Mouse (Mus musculus): Measurements from ENCODE around the gene Olfr130.

Gene Olfr130

DNA sequence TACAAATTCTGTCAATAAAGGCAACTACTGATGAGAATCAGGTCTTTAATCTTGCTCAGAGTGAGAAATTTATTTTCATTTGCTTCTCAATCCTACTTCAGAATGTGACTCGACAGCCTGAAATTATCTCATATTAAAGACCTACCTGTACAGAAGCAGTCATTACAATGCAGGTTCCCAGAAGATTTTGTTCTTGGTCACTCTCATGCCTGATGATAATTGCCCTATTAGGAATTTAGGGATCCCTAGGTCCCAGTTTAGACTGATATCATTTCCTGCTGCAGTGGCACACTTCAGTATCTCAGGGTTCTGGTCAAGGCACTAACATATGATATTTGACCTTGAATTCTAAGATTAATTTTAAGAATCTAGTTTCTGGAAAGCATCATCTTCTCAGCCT is at the start of gene Olfr130:
Gene Olfr130, plus strand, starts transcription at position 301 of the 400 bp plus-strand sequence.
- DNase-seq (ENCODE audit: low spot score in 2 of 2), result no peak

DNA sequence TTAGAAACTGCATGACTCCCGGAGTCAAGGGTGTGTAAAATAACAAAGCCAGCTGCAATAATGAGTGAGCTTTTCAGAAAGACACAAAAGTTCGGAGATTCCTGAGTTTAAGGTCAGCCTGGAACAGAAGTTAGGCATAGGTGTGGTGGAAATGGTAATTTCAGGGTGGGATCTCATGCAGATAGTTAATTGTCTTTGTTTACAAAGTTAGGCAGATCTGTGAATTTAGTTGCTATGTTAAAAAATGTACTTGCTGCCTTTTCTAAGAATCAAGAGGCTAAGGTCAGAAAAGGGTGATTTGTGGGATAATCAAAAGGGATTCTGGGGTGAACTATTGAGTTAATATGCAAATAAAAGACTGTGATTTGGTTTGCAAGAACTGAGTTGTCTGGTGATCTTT is 47.4 kb upstream of the Olfr130 start:
- DNase-seq (ENCODE audit: low spot score in 2 of 2), result no peak

DNA sequence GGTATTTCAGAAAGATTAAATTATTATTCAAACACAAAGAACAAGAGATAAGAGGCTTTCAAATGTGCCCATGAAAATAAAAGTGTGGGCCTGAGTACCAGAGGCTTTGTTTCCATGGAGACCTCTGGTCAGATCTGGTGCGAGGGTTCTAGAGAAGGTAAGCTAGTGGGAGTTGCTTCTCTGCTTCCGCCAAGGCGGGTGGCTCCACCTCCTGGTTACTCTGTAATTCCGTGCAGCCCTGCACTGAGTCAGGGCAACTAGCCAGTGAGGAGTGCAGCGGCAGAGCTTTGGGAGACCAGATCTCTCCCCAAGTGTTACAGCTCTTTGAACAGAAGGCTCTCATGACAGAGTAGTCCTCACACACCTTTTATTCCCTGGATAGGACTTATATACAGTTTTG is 37.4 kb upstream of the Olfr130 start:
- no peak for DNase-seq (ENCODE audit: low spot score in 2 of 2)

GRCm38 (mm10) chr17:38059979-38060378 is 3.7 kb upstream of the Olfr130 start, which contains the start of gene Olfr129:
Gene Olfr129 (minus strand): TSS chr17:38060079.
- DNase-seq (ENCODE audit: low spot score in 2 of 2), result no peak

- no peak for DNase-seq (ENCODE audit: low spot score in 2 of 2)
These were observed 18.6 kb downstream of the Olfr130 start for GRCm38 (mm10) chr17:38082364-38082763.

- DNase-seq (ENCODE audit: low spot score in 2 of 2), result no peak
These were observed 24.9 kb downstream of the Olfr130 start, which contains the start of gene Olfr131 for GRCm38 (mm10) chr17:38088593-38088992. Gene Olfr131 (minus strand): TSS chr17:38088693.

Data from spleen, postnatal 36 days (tissue).